Mouse (Mus musculus): ENCODE data around the gene Arl6ip4. TPM values are rescaled to one million over a fixed set of nuclear protein-coding genes. Genes with fewer than 3 reads are reported as not detected.

The Arl6ip4 gene
- polyA plus RNA-seq, 1 experiment from 2014 or later: 93.1 TPM

GRCm38 (mm10) chr5:124159453-124159852, 43.6 kb downstream of the Arl6ip4 start:
- Histone ChIP-seq H3K4me2 (no peak overlapping the region), H3K4me3 (no peak overlapping the region), H3K27me3 (no peaks in the 10 kb centered on the region), H3K9ac (no peak overlapping the region), H3K36me3 (no peaks in the 10 kb centered on the region), H3K4me1 (peaks cover 38% of the 10 kb centered on the region), H3K9me3 (no peaks in the 10 kb centered on the region), H3K27ac (no peak overlapping the region)
- WGBS: 27% methylated on average over 7 of the region's 7 CpGs
- ATAC-seq (ENCODE audit: insufficient number of reproducible peaks, low FRiP score, low TSS enrichment, low read depth): no peak

- Histone ChIP-seq H3K4me3 (no peak overlapping the region), H3K27me3 (no peaks in the 10 kb centered on the region), H3K4me1 (peaks cover 62% of the 10 kb centered on the region), H3K4me2 (no peak overlapping the region), H3K9me3 (no peaks in the 10 kb centered on the region), H3K9ac (no peak overlapping the region), H3K27ac (no peak overlapping the region), H3K36me3 (no peaks in the 10 kb centered on the region)
- ATAC-seq (ENCODE audit: insufficient number of reproducible peaks, low FRiP score, low TSS enrichment, low read depth): no peak
- WGBS: 53% methylated on average over 10 of the region's 10 CpGs
These were observed 45.9 kb downstream of the Arl6ip4 start for GRCm38 (mm10) chr5:124161831-124162230.

- WGBS: 62% methylated on average over 5 of the region's 5 CpGs
- H3K4me1 ChIP-seq: peaks cover 69% of the 10 kb centered on the region
- ATAC-seq (ENCODE audit: insufficient number of reproducible peaks, low FRiP score, low TSS enrichment, low read depth): no peak
These were observed 46.7 kb downstream of the Arl6ip4 start for GRCm38 (mm10) chr5:124162577-124162976.

GRCm38 (mm10) chr5:124163445-124163844, 47.6 kb downstream of the Arl6ip4 start:
- WGBS: 40% methylated on average over 11 of the region's 11 CpGs
- H3K9ac ChIP-seq: no peak overlapping the region
- no peaks in the 10 kb centered on the region for H3K27me3 ChIP-seq
- H3K36me3 ChIP-seq: no peaks in the 10 kb centered on the region
- peaks cover 77% of the 10 kb centered on the region for H3K4me1 ChIP-seq
- H3K27ac ChIP-seq: peak overlapping the region; percentile 33
- no peak for ATAC-seq (ENCODE audit: insufficient number of reproducible peaks, low FRiP score, low TSS enrichment, low read depth)
- H3K4me3 ChIP-seq: no peak overlapping the region
- H3K9me3 ChIP-seq: no peaks in the 10 kb centered on the region
- H3K4me2 ChIP-seq: no peak overlapping the region

More at GRCm38 (mm10) chr5:124162577-124162976, 46.7 kb downstream of the Arl6ip4 start:
- H3K4me3 ChIP-seq: no peak overlapping the region
- H3K9me3 ChIP-seq: no peaks in the 10 kb centered on the region
- H3K36me3 ChIP-seq: no peaks in the 10 kb centered on the region
- no peaks in the 10 kb centered on the region for H3K27me3 ChIP-seq
- no peak overlapping the region for H3K4me2 ChIP-seq
- no peak overlapping the region; the same call in 1 of the 2 replicates for H3K9ac ChIP-seq
- peak overlapping the region; percentile 33; the same call in 1 of the 2 replicates for H3K27ac ChIP-seq

GRCm38 (mm10) chr5:124165622-124166570, 50.0 kb downstream of the Arl6ip4 start:
- Histone ChIP-seq H3K27me3 (no peaks in the 10 kb centered on the region), H3K4me3 (no peak overlapping the region), H3K4me2 (no peak overlapping the region), H3K36me3 (no peaks in the 10 kb centered on the region), H3K27ac (peak overlapping the region; percentile 69), H3K9me3 (no peaks in the 10 kb centered on the region), H3K9ac (no peak overlapping the region), H3K4me1 (peaks cover 67% of the 10 kb centered on the region)
- ATAC-seq (ENCODE audit: insufficient number of reproducible peaks, low FRiP score, low TSS enrichment, low read depth): peak; percentile 56; the same call in 1 of the 2 replicates
- 22% methylated on average over 15 of the region's 15 CpGs for WGBS

- peaks cover 68% of the 10 kb centered on the region for H3K4me1 ChIP-seq
- ATAC-seq (ENCODE audit: insufficient number of reproducible peaks, low FRiP score, low TSS enrichment, low read depth): no peak
- no peak overlapping the region for H3K9ac ChIP-seq
- H3K27ac ChIP-seq: peak overlapping the region; percentile 69; the same call in 1 of the 2 replicates
- H3K4me3 ChIP-seq: no peak overlapping the region
- no peaks in the 10 kb centered on the region for H3K27me3 ChIP-seq
- H3K9me3 ChIP-seq: no peaks in the 10 kb centered on the region
- H3K36me3 ChIP-seq: no peaks in the 10 kb centered on the region
- H3K4me2 ChIP-seq: no peak overlapping the region
These were observed 50.9 kb downstream of the Arl6ip4 start for GRCm38 (mm10) chr5:124166741-124167140.

GRCm38 (mm10) chr5:124167621-124168020, 51.7 kb downstream of the Arl6ip4 start:
- Histone ChIP-seq H3K4me2 (no peak overlapping the region), H3K4me1 (peaks cover 65% of the 10 kb centered on the region), H3K27me3 (no peaks in the 10 kb centered on the region), H3K9me3 (no peaks in the 10 kb centered on the region), H3K9ac (no peak overlapping the region), H3K27ac (no peak overlapping the region), H3K36me3 (no peaks in the 10 kb centered on the region), H3K4me3 (no peak overlapping the region)
- no peak for ATAC-seq (ENCODE audit: insufficient number of reproducible peaks, low FRiP score, low TSS enrichment, low read depth)
- 51% methylated on average over 10 of the region's 10 CpGs for WGBS

Other genes starting within 250 kb of the Arl6ip4 start
- gene Hcar1, start 236.1 kb upstream of the Arl6ip4 start, polyA plus RNA-seq (2015; fragmentation: Nextera tagmentation; extraction: Ambion mirVana): 0.55 and 0.87 TPM in 2 replicates
- gene Denr, start 208.9 kb upstream of the Arl6ip4 start, polyA plus RNA-seq (2015; fragmentation: Nextera tagmentation; extraction: Ambion mirVana): 131 and 140 TPM in 2 replicates
- gene Gm43518, start 188.7 kb upstream of the Arl6ip4 start, polyA plus RNA-seq (2015; fragmentation: Nextera tagmentation; extraction: Ambion mirVana): 2.8 and 3.4 TPM in 2 replicates
- 5.2 and 6.4 TPM in 2 replicates for gene Ccdc62, start 185.4 kb upstream of the Arl6ip4 start, polyA plus RNA-seq (2015; fragmentation: Nextera tagmentation; extraction: Ambion mirVana)
- 12.4 and 17.4 TPM in 2 replicates for gene Hip1r, start 142.5 kb upstream of the Arl6ip4 start, polyA plus RNA-seq (2015; fragmentation: Nextera tagmentation; extraction: Ambion mirVana)
- gene Vps37b, start 83.8 kb upstream of the Arl6ip4 start, polyA plus RNA-seq (2015; fragmentation: Nextera tagmentation; extraction: Ambion mirVana): 34.7 and 37.8 TPM in 2 replicates
- 2.9 and 3.1 TPM in 2 replicates for gene Abcb9, start 20.3 kb upstream of the Arl6ip4 start, polyA plus RNA-seq (2015; fragmentation: Nextera tagmentation; extraction: Ambion mirVana)
- 24.8 and 26.4 TPM in 2 replicates for gene Ogfod2, start 3.8 kb upstream of the Arl6ip4 start, polyA plus RNA-seq (2015; fragmentation: Nextera tagmentation; extraction: Ambion mirVana)
- gene Pitpnm2, start 133.7 kb downstream of the Arl6ip4 start, polyA plus RNA-seq (2015; fragmentation: Nextera tagmentation; extraction: Ambion mirVana): 4.8 and 5.2 TPM in 2 replicates
- gene Mphosph9, start 211.9 kb downstream of the Arl6ip4 start, polyA plus RNA-seq (2015; fragmentation: Nextera tagmentation; extraction: Ambion mirVana): 6.7 and 8.2 TPM in 2 replicates
- 15.2 and 15.9 TPM in 2 replicates for gene 2810006K23Rik, start 212.0 kb downstream of the Arl6ip4 start, polyA plus RNA-seq (2015; fragmentation: Nextera tagmentation; extraction: Ambion mirVana)
- gene Cdk2ap1, start 247.0 kb downstream of the Arl6ip4 start, polyA plus RNA-seq (2015; fragmentation: Nextera tagmentation; extraction: Ambion mirVana): 37.7 and 49.2 TPM in 2 replicates

Measured in limb, embryonic 15.5 days (tissue).